Mouse (Mus musculus) ovary, postnatal 14 days (tissue): ENCODE results near the gene Agpat4.
"Not testable (repeated sequence)": the region's sequence is repeated elsewhere in the genome, so short reads cannot be mapped to it uniquely, and the experiment has no call there.

Experiments
- DNase-seq: peaks from one replicate; pipeline ENCODE4 v3.0.0; 2022; ENCODE audit warnings: low spot score

Gene Agpat4

GRCm38 (mm10) chr17:12195137-12195536 lies 76.6 kb downstream of the Agpat4 start:
- no peak for DNase-seq

GRCm38 (mm10) chr17:12195604-12196003 lies 77.1 kb downstream of the Agpat4 start:
- DNase-seq, result no peak

GRCm38 (mm10) chr17:12199933-12200332 lies 81.4 kb downstream of the Agpat4 start:
- no peak for DNase-seq

- no peak for DNase-seq
Observed at GRCm38 (mm10) chr17:12201086-12201485, 82.6 kb downstream of the Agpat4 start.

- no peak for DNase-seq
Observed at GRCm38 (mm10) chr17:12203414-12203897, 85.0 kb downstream of the Agpat4 start.

GRCm38 (mm10) chr17:12204246-12204645 lies 85.7 kb downstream of the Agpat4 start:
- DNase-seq, result no peak

GRCm38 (mm10) chr17:12204689-12205014 lies 86.1 kb downstream of the Agpat4 start:
- DNase-seq, result no peak

- DNase-seq, result no peak
Observed at GRCm38 (mm10) chr17:12205015-12205693, 86.7 kb downstream of the Agpat4 start.

GRCm38 (mm10) chr17:12205694-12206075 lies 87.2 kb downstream of the Agpat4 start:
- no peak for DNase-seq

- DNase-seq, result no peak
Observed at GRCm38 (mm10) chr17:12206248-12206647, 87.7 kb downstream of the Agpat4 start.

GRCm38 (mm10) chr17:12207022-12207548 lies 88.6 kb downstream of the Agpat4 start:
- no peak for DNase-seq

GRCm38 (mm10) chr17:12209481-12209880 lies 91.0 kb downstream of the Agpat4 start:
- no peak for DNase-seq

GRCm38 (mm10) chr17:12210544-12211132 lies 92.1 kb downstream of the Agpat4 start:
- DNase-seq, result peak; percentile 91

GRCm38 (mm10) chr17:12211890-12212289 lies 93.4 kb downstream of the Agpat4 start:
- no peak for DNase-seq

- no peak for DNase-seq
Observed at GRCm38 (mm10) chr17:12212341-12212740, 93.8 kb downstream of the Agpat4 start.

- DNase-seq, result no peak
Observed at GRCm38 (mm10) chr17:12213430-12213829, 94.9 kb downstream of the Agpat4 start.

- no peak for DNase-seq
Observed at GRCm38 (mm10) chr17:12216224-12216623, 97.7 kb downstream of the Agpat4 start.

- DNase-seq, result no peak
Observed at GRCm38 (mm10) chr17:12221926-12222325, 103.4 kb downstream of the Agpat4 start.

- no peak for DNase-seq
Observed at GRCm38 (mm10) chr17:12223682-12224081, 105.2 kb downstream of the Agpat4 start.

GRCm38 (mm10) chr17:12224145-12224544 lies 105.6 kb downstream of the Agpat4 start:
- no peak for DNase-seq

GRCm38 (mm10) chr17:12224551-12224950 lies 106.0 kb downstream of the Agpat4 start:
- not testable (repeated sequence) for DNase-seq

- DNase-seq, result no peak
Observed at GRCm38 (mm10) chr17:12225227-12225626, 106.7 kb downstream of the Agpat4 start.

- peak; percentile 43 for DNase-seq
Observed at GRCm38 (mm10) chr17:12226551-12226950, 108.0 kb downstream of the Agpat4 start.

GRCm38 (mm10) chr17:12228001-12228400 lies 109.5 kb downstream of the Agpat4 start:
- DNase-seq, result no peak
